Mouse (Mus musculus) limb, embryonic 11.5 days (tissue): ENCODE measurements at regions not wholly inside any gene's neighbourhood (a gene's known extent, or its start where the extent isn't known, plus 50 kb on each side); places are given as distances from the start of the nearest gene placed in this dataset.

Experiments
- ATAC-seq: fragments of 200-750 bp; cut with Nextera tagmentation; 2 replicates; pipeline ENCODE4 v1.8.0; 2017; ENCODE audit warnings: low read depth; ENCODE audit not compliant: insufficient number of reproducible peaks, low FRiP score, low TSS enrichment
- DNase-seq: peaks from one replicate; pipeline ENCODE4 v3.0.0-alpha.2; 2015; ENCODE audit warnings: low spot score
- H3K27ac ChIP-seq: fragments of 300-500 bp; sonication (generic); replicated peaks from 2 replicates; pipeline ENCODE4 v1.5.1; 2014; ENCODE audit warnings: low read depth, mild to moderate bottlenecking, low read length
- H3K27me3 ChIP-seq: fragments of 300-500 bp; sonication (generic); 2 replicates; pipeline ENCODE4 v1.6.1; 2014; ENCODE audit warnings: mild to moderate bottlenecking, low read length, mixed read lengths; ENCODE audit not compliant: control insufficient read depth, insufficient read depth
- H3K36me3 ChIP-seq: fragments of 300-500 bp; sonication (generic); 2 replicates; pipeline ENCODE4 v1.6.1; 2014; ENCODE audit warnings: mild to moderate bottlenecking, low read length, moderate library complexity, mixed read lengths; ENCODE audit not compliant: control insufficient read depth, insufficient read depth
- H3K4me1 ChIP-seq: fragments of 300-500 bp; sonication (generic); 2 replicates; pipeline ENCODE4 v1.6.1; 2014; ENCODE audit warnings: low read length, mixed read lengths; ENCODE audit not compliant: control insufficient read depth, insufficient read depth
- H3K4me2 ChIP-seq: fragments of 300-500 bp; sonication (generic); 2 replicates; pipeline ENCODE4 v1.6.1; 2014; ENCODE audit warnings: low read depth, mild to moderate bottlenecking, moderate library complexity; ENCODE audit not compliant: severe bottlenecking
- H3K4me3 ChIP-seq: fragments of 300-500 bp; sonication (generic); 2 replicates; pipeline ENCODE4 v1.5.1; 2014; ENCODE audit warnings: low read depth, low read length
- H3K9ac ChIP-seq: fragments of 300-500 bp; sonication (generic); 2 replicates; pipeline ENCODE4 v1.6.1; 2014; ENCODE audit warnings: mild to moderate bottlenecking, low read length
- H3K9me3 ChIP-seq: fragments of 300-500 bp; sonication (generic); 2 replicates; pipeline ENCODE4 v1.6.1; 2016; ENCODE audit warnings: low read length; ENCODE audit not compliant: control insufficient read depth
- WGBS: fragments of 180-500 bp; shearing (Covaris S2); extraction: QIAGEN DNeasy Blood & Tissue Kit; methylation state at CpG from one replicate; pipeline ENCODE4 v1.1.7; 2014; 5-methylcytosine and 5-hydroxymethylcytosine counted together

- Histone ChIP-seq H3K27ac (no peak overlapping the region), H3K4me3 (no peak overlapping the region), H3K27me3 (no peaks in the 10 kb centered on the region), H3K9ac (no peak overlapping the region), H3K36me3 (no peaks in the 10 kb centered on the region), H3K4me1 (no peaks in the 10 kb centered on the region), H3K9me3 (no peaks in the 10 kb centered on the region), H3K4me2 (no peak overlapping the region)
- WGBS, result 68% methylated on average over 10 of the region's 10 CpGs
- peak; percentile 35; the same call in 1 of the 2 replicates for ATAC-seq
- peak; percentile 34 for DNase-seq
Measured at GRCm38 (mm10) chr15:51071132-51071656, 2813.5 kb upstream of the Gm7489 start.

DNA sequence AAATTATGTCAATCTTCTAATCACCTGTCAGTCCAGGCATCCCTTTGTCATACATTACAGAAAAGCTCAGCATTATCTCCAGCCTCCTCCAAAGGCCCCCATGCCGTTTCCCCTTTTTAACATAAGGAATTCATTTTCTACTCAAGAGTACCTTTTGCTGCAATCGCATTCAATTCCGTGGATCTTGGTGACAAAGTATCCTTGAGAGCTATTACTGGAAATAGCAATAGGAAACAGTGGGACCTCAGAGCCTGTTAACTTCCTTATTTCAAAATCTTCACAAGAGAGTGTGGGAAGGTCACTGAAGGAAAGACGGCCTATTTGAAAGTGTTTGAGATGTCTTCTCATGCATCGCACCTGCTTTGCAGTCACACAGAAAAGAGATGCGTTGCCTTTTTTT lies 2811.0 kb upstream of the Gm7489 start:
- Histone ChIP-seq H3K4me3 (no peak overlapping the region), H3K4me2 (no peak overlapping the region), H3K36me3 (no peaks in the 10 kb centered on the region), H3K9ac (no peak overlapping the region), H3K9me3 (no peaks in the 10 kb centered on the region), H3K27me3 (no peaks in the 10 kb centered on the region), H3K27ac (no peak overlapping the region), H3K4me1 (no peaks in the 10 kb centered on the region)
- ATAC-seq (no peak), DNase-seq (no peak)
- WGBS, result 77% methylated on average over 6 of the region's 6 CpGs

- WGBS, result 86% methylated on average over 7 of the region's 7 CpGs
- H3K9me3 ChIP-seq, result no peaks in the 10 kb centered on the region
Measured at GRCm38 (mm10) chr15:51074196-51074595, 2810.5 kb upstream of the Gm7489 start.

GRCm38 (mm10) chr15:51083677-51084322 lies 2800.9 kb upstream of the Gm7489 start:
- Histone ChIP-seq H3K36me3 (no peaks in the 10 kb centered on the region), H3K27ac (no peak overlapping the region), H3K4me3 (no peak overlapping the region), H3K4me2 (no peak overlapping the region), H3K9me3 (no peaks in the 10 kb centered on the region), H3K9ac (no peak overlapping the region), H3K4me1 (no peaks in the 10 kb centered on the region), H3K27me3 (no peaks in the 10 kb centered on the region)
- 81% methylated on average over 12 of the region's 12 CpGs for WGBS
- DNase-seq, result no peak
- no peak for ATAC-seq

More at GRCm38 (mm10) chr15:51074196-51074595, 2810.5 kb upstream of the Gm7489 start:
- H3K27me3 ChIP-seq, result no peaks in the 10 kb centered on the region
- no peak overlapping the region for H3K27ac ChIP-seq
- no peak overlapping the region for H3K4me3 ChIP-seq
- no peaks in the 10 kb centered on the region for H3K36me3 ChIP-seq
- H3K4me2 ChIP-seq, result no peak overlapping the region
- ATAC-seq (no peak), DNase-seq (no peak)
- H3K4me1 ChIP-seq, result no peaks in the 10 kb centered on the region
- no peak overlapping the region for H3K9ac ChIP-seq

GRCm38 (mm10) chr15:51092936-51093335 lies 2791.8 kb upstream of the Gm7489 start:
- H3K4me1 ChIP-seq, result no peaks in the 10 kb centered on the region
- no peaks in the 10 kb centered on the region for H3K9me3 ChIP-seq
- no peaks in the 10 kb centered on the region for H3K27me3 ChIP-seq
- WGBS, result 83% methylated on average over 7 of the region's 7 CpGs
- H3K27ac ChIP-seq, result no peak overlapping the region
- DNase-seq (no peak), ATAC-seq (no peak)
- H3K9ac ChIP-seq, result no peak overlapping the region
- no peak overlapping the region for H3K4me3 ChIP-seq
- no peak overlapping the region for H3K4me2 ChIP-seq
- H3K36me3 ChIP-seq, result no peaks in the 10 kb centered on the region

DNA sequence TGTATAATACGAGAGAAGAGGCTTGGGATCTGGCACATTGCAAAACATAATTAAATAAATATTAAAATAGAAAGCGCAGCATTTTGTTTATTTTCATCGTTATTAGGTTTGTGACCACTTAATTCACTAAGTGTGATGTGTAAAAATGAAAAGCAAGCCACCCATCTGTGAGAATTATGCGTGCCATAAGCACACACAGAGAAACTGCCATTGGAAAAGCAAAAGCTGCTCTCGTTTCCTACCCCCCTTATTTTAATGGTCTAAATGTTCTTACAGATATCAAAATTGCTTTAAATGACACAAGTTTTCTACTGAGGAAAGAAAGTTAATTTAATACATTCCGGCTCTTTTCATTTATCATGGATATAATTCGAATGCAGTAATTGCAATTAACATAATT lies 2780.8 kb upstream of the Gm7489 start:
- Histone ChIP-seq H3K27ac (no peak overlapping the region), H3K9me3 (no peaks in the 10 kb centered on the region), H3K4me1 (no peaks in the 10 kb centered on the region), H3K36me3 (no peaks in the 10 kb centered on the region), H3K4me3 (no peak overlapping the region), H3K9ac (no peak overlapping the region), H3K4me2 (0 out of 2 replicates have a peak overlapping the region, but pooled peaks have one; percentile 8), H3K27me3 (no peaks in the 10 kb centered on the region)
- DNase-seq (no peak), ATAC-seq (no peak)
- 70% methylated on average over 7 of the region's 7 CpGs for WGBS

GRCm38 (mm10) chr15:51104362-51104761 lies 2780.3 kb upstream of the Gm7489 start:
- Histone ChIP-seq H3K4me1 (no peaks in the 10 kb centered on the region), H3K4me3 (no peak overlapping the region), H3K9me3 (no peaks in the 10 kb centered on the region), H3K4me2 (peak overlapping the region; percentile 8; the same call in 1 of the 2 replicates), H3K9ac (no peak overlapping the region), H3K27me3 (no peaks in the 10 kb centered on the region), H3K36me3 (no peaks in the 10 kb centered on the region), H3K27ac (no peak overlapping the region)
- DNase-seq (peak; percentile 50), ATAC-seq (no peak)
- 6% methylated on average over 10 of the region's 10 CpGs for WGBS

- Histone ChIP-seq H3K27ac (no peak overlapping the region), H3K27me3 (no peaks in the 10 kb centered on the region), H3K4me1 (no peaks in the 10 kb centered on the region), H3K36me3 (no peaks in the 10 kb centered on the region), H3K4me2 (no peak overlapping the region), H3K9ac (no peak overlapping the region), H3K9me3 (no peaks in the 10 kb centered on the region), H3K4me3 (no peak overlapping the region)
- 54% methylated on average over 5 of the region's 5 CpGs for WGBS
- DNase-seq (no peak), ATAC-seq (no peak)
Measured at GRCm38 (mm10) chr15:51104796-51105195, 2779.9 kb upstream of the Gm7489 start.
